In the genomic region with DNA sequence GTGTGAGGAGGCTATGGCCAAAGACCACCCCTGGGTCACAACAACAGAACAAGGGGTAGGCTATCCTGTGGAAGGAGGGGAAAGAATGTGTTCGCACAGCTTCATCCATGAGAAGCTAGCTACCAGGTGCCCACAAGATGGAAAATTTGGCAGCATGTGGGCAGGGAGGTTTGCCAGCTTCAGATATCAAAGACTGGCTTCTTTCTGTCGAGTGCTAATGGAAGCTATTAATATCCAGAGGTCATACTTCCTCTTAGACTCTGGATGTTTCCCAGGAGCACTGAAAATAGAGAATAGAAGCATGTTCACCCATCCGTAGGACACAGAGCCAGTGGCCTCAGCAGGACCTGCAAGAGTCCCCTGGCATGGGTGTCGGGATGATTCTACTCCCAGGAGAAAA, we compare ENCODE assay signal across 9 mouse cellular contexts.
A peak's percentile ranks its signal among the peaks of the same experiment; 100 is the strongest.
DNase-seq lines count a peak whose midpoint lies in the region; ATAC-seq and TF ChIP-seq lines count a peak whose summit lies in the region.
"Had no signal": no experiment of that assay in that cellular context is flagged by ENCODE, and none has a peak within 500 bp of the region (broad histone marks: within the 10 kb centered on the region; RNA-seq: fewer than 3 reads in every experiment).

No protein-coding gene starts in this region.

- H3K27me3 ChIP-seq in forebrain, embryonic 10.5 days (ENCODE audit: poor library complexity, severe bottlenecking) = no peaks in the 10 kb centered on the region
- no peaks in the 10 kb centered on the region for H3K27me3 ChIP-seq in forebrain, postnatal 0 days (ENCODE audit: insufficient read depth, low read length)

- no peak overlapping the region for H3K4me3 ChIP-seq in layer of hippocampus, adult 2 months
- no peak overlapping the region for H3K4me3 ChIP-seq in forebrain, embryonic 10.5 days
- no peak overlapping the region for H3K4me3 ChIP-seq in forebrain, postnatal 0 days (ENCODE audit: low read depth, low read length)

- peak overlapping the region; percentile 72 for H3K27ac ChIP-seq in layer of hippocampus, adult 2 months
- no peak overlapping the region for H3K27ac ChIP-seq in forebrain, embryonic 10.5 days
- H3K27ac ChIP-seq in forebrain, postnatal 0 days (ENCODE audit: low read depth, low read length) = no peak overlapping the region

- no peaks in the 10 kb centered on the region for H3K36me3 ChIP-seq in forebrain, embryonic 10.5 days (replicated peaks)
- no peaks in the 10 kb centered on the region for H3K36me3 ChIP-seq in forebrain, postnatal 0 days (ENCODE audit: insufficient read depth)

- DNase-seq in layer of hippocampus, adult 2 months (ENCODE audit: low spot score in 2 of 2) = peak in 1 of 2 experiments; percentile 44
- DNase-seq in layer of hippocampus, adult 9-10 months (ENCODE audit: low spot score) = no peak
- peak; percentile 15 for DNase-seq in cerebellum, adult 8-10 months
- DNase-seq in cerebellum, postnatal 36 days = peak; percentile 37 to 42
- DNase-seq in heart, postnatal 14 days = peak; percentile 60 to 74
- DNase-seq in forebrain, embryonic 10.5 days (ENCODE audit: extremely low spot score, low spot score) = no peak
- no peak for DNase-seq in kidney, adult 8-10 months
- DNase-seq in forebrain, postnatal 0 days = no peak

- TF ChIP-seq CTCF in layer of hippocampus, adult 2 months (conservative IDR thresholded peaks at IDR 0.05) = no peak
- no peak for TF ChIP-seq CTCF in forebrain, postnatal 0 days (IDR thresholded peaks at IDR 0.05; ENCODE audit: low read depth)

- 78% methylated on average over 4 of the region's 4 CpGs for WGBS in forebrain, embryonic 10.5 days
- WGBS in forebrain, postnatal 0 days = 51% methylated on average over 4 of the region's 4 CpGs

- peaks cover 14% of the 10 kb centered on the region for H3K4me1 ChIP-seq in forebrain, embryonic 10.5 days
- no peaks in the 10 kb centered on the region for H3K4me1 ChIP-seq in forebrain, postnatal 0 days (ENCODE audit: insufficient read depth)

- no peaks in the 10 kb centered on the region; the same call in 1 of the 2 replicates for H3K9me3 ChIP-seq in forebrain, embryonic 10.5 days
- H3K9me3 ChIP-seq in forebrain, postnatal 0 days (ENCODE audit: low read length) = no peaks in the 10 kb centered on the region

- H3K4me2 ChIP-seq in forebrain, postnatal 0 days (ENCODE audit: low read depth) = no peak overlapping the region

- intact Hi-C loops in heart, postnatal 14 days (cut with DNase I) = no loop called here

- no peak overlapping the region for H3K9ac ChIP-seq in forebrain, postnatal 0 days

- no peak for ATAC-seq in forebrain, postnatal 0 days
- ATAC-seq: inflammation-experienced regulatory T-cells, adult 6 months had no signal

Comparison
In these comparisons a context has a peak if more than half of its experiments do, and no peak if none do; other contexts are left out.
1. DNase-seq: peak in cerebellum, adult 8-10 months (single experiment), cerebellum, postnatal 36 days (2 of 2) and heart, postnatal 14 days (2 of 2); none in layer of hippocampus, adult 9-10 months (single experiment), forebrain, embryonic 10.5 days (single experiment), kidney, adult 8-10 months (0 of 2) and forebrain, postnatal 0 days (single experiment).